Mouse (Mus musculus): ENCODE results near the gene Pecam1. TPM values are rescaled to one million over a fixed set of nuclear protein-coding genes. Genes with fewer than 3 reads are reported as not detected.
"Not testable (repeated sequence)": the region's sequence is repeated elsewhere in the genome, so short reads cannot be mapped to it uniquely, and the experiment has no call there.

The Pecam1 gene
- polyA plus RNA-seq, 1 experiment: 10.7 TPM

GRCm38 (mm10) chr11:106660453-106661081 lies 89.9 kb downstream of the Pecam1 start:
- H3K4me3 ChIP-seq (ENCODE audit: low read depth, low read length): no peak overlapping the region
- TF ChIP-seq CTCF (IDR thresholded peaks at IDR 0.05; ENCODE audit: extremely low read depth, insufficient read length, insufficient replicate concordance, low read depth, low read length): no peak
- no peak for TF ChIP-seq POLR2A (IDR thresholded peaks at IDR 0.05; ENCODE audit: low read depth, low read length)
- WGBS: 83% methylated on average over 13 of the region's 13 CpGs
- H3K27ac ChIP-seq (ENCODE audit: insufficient read depth, low read depth, low read length): peak overlapping the region; percentile 77
- peaks cover 18% of the 10 kb centered on the region for H3K4me1 ChIP-seq (ENCODE audit: control insufficient read depth, insufficient read depth, insufficient read length, low read length)
- H3K27me3 ChIP-seq (ENCODE audit: control insufficient read depth, insufficient read depth, low read length): no peaks in the 10 kb centered on the region
- H3K36me3 ChIP-seq (ENCODE audit: control insufficient read depth, insufficient read depth, low read length): no peaks in the 10 kb centered on the region

- WGBS: 43% methylated on average over 15 of the region's 15 CpGs
- Histone ChIP-seq H3K27me3 (ENCODE audit: control insufficient read depth, insufficient read depth, low read length) (no peaks in the 10 kb centered on the region), H3K27ac (ENCODE audit: insufficient read depth, low read depth, low read length) (peak overlapping the region; percentile 77), H3K36me3 (ENCODE audit: control insufficient read depth, insufficient read depth, low read length) (no peaks in the 10 kb centered on the region), H3K4me3 (ENCODE audit: low read depth, low read length) (no peak overlapping the region), H3K4me1 (ENCODE audit: control insufficient read depth, insufficient read depth, insufficient read length, low read length) (peaks cover 18% of the 10 kb centered on the region)
- TF ChIP-seq POLR2A (IDR thresholded peaks at IDR 0.05; ENCODE audit: low read depth, low read length) (no peak), CTCF (IDR thresholded peaks at IDR 0.05; ENCODE audit: extremely low read depth, insufficient read length, insufficient replicate concordance, low read depth, low read length) (no peak)
Measured at GRCm38 (mm10) chr11:106659598-106660295, 90.7 kb downstream of the Pecam1 start.

- no peak overlapping the region for H3K4me3 ChIP-seq (ENCODE audit: low read depth, low read length)
- H3K4me1 ChIP-seq (ENCODE audit: control insufficient read depth, insufficient read depth, insufficient read length, low read length): peaks cover 16% of the 10 kb centered on the region
- no peaks in the 10 kb centered on the region for H3K36me3 ChIP-seq (ENCODE audit: control insufficient read depth, insufficient read depth, low read length)
- peak overlapping the region; percentile 69 for H3K27ac ChIP-seq (ENCODE audit: insufficient read depth, low read depth, low read length)
- 11% methylated on average over 14 of the region's 14 CpGs for WGBS
- no peaks in the 10 kb centered on the region for H3K27me3 ChIP-seq (ENCODE audit: control insufficient read depth, insufficient read depth, low read length)
- no peak for TF ChIP-seq POLR2A (IDR thresholded peaks at IDR 0.05; ENCODE audit: low read depth, low read length)
- TF ChIP-seq CTCF (IDR thresholded peaks at IDR 0.05; ENCODE audit: extremely low read depth, insufficient read length, insufficient replicate concordance, low read depth, low read length): no peak
Measured at GRCm38 (mm10) chr11:106658051-106658880, 92.2 kb downstream of the Pecam1 start.

GRCm38 (mm10) chr11:106656896-106657498 lies 93.4 kb downstream of the Pecam1 start:
- 69% methylated on average over 5 of the region's 5 CpGs for WGBS
- not testable (repeated sequence) for H3K36me3 ChIP-seq (ENCODE audit: control insufficient read depth, insufficient read depth, low read length); H3K27ac ChIP-seq (ENCODE audit: insufficient read depth, low read depth, low read length); H3K27me3 ChIP-seq (ENCODE audit: control insufficient read depth, insufficient read depth, low read length); H3K4me3 ChIP-seq (ENCODE audit: low read depth, low read length)
- peaks cover 16% of the 10 kb centered on the region for H3K4me1 ChIP-seq (ENCODE audit: control insufficient read depth, insufficient read depth, insufficient read length, low read length)

- Histone ChIP-seq H3K4me3 (ENCODE audit: low read depth, low read length) (no peak overlapping the region), H3K4me1 (ENCODE audit: control insufficient read depth, insufficient read depth, insufficient read length, low read length) (no peaks in the 10 kb centered on the region; the same call in 1 of the 2 replicates), H3K27ac (ENCODE audit: insufficient read depth, low read depth, low read length) (no peak overlapping the region), H3K36me3 (ENCODE audit: control insufficient read depth, insufficient read depth, low read length) (no peaks in the 10 kb centered on the region), H3K27me3 (ENCODE audit: control insufficient read depth, insufficient read depth, low read length) (no peaks in the 10 kb centered on the region)
- whole genome bisulfite sequencing: 15% methylated on average over 13 of the region's 13 CpGs
- TF ChIP-seq POLR2A (IDR thresholded peaks at IDR 0.05; ENCODE audit: low read depth, low read length) (no peak), CTCF (IDR thresholded peaks at IDR 0.05; ENCODE audit: extremely low read depth, insufficient read length, insufficient replicate concordance, low read depth, low read length) (peak; percentile 97)
Measured at GRCm38 (mm10) chr11:106648347-106648746, 102.1 kb downstream of the Pecam1 start.

- WGBS: 49% methylated on average over 8 of the region's 8 CpGs
- Histone ChIP-seq H3K4me3 (ENCODE audit: low read depth, low read length) (no peak overlapping the region), H3K27me3 (ENCODE audit: control insufficient read depth, insufficient read depth, low read length) (no peaks in the 10 kb centered on the region), H3K27ac (ENCODE audit: insufficient read depth, low read depth, low read length) (no peak overlapping the region), H3K4me1 (ENCODE audit: control insufficient read depth, insufficient read depth, insufficient read length, low read length) (peaks cover 11% of the 10 kb centered on the region; the same call in 1 of the 2 replicates), H3K36me3 (ENCODE audit: control insufficient read depth, insufficient read depth, low read length) (no peaks in the 10 kb centered on the region)
- TF ChIP-seq POLR2A (IDR thresholded peaks at IDR 0.05; ENCODE audit: low read depth, low read length) (no peak), CTCF (IDR thresholded peaks at IDR 0.05; ENCODE audit: extremely low read depth, insufficient read length, insufficient replicate concordance, low read depth, low read length) (no peak)
Measured at GRCm38 (mm10) chr11:106642966-106643637, 107.3 kb downstream of the Pecam1 start.

Measured in small intestine, adult 2 months (tissue).